Mouse (Mus musculus) cerebellum, adult 11 months (tissue): ENCODE measurements around the gene Usp46.

ENCODE experiments used
- DNase-seq: peaks from one replicate; pipeline ENCODE4 v3.0.0; 2022

The Usp46 gene

DNA sequence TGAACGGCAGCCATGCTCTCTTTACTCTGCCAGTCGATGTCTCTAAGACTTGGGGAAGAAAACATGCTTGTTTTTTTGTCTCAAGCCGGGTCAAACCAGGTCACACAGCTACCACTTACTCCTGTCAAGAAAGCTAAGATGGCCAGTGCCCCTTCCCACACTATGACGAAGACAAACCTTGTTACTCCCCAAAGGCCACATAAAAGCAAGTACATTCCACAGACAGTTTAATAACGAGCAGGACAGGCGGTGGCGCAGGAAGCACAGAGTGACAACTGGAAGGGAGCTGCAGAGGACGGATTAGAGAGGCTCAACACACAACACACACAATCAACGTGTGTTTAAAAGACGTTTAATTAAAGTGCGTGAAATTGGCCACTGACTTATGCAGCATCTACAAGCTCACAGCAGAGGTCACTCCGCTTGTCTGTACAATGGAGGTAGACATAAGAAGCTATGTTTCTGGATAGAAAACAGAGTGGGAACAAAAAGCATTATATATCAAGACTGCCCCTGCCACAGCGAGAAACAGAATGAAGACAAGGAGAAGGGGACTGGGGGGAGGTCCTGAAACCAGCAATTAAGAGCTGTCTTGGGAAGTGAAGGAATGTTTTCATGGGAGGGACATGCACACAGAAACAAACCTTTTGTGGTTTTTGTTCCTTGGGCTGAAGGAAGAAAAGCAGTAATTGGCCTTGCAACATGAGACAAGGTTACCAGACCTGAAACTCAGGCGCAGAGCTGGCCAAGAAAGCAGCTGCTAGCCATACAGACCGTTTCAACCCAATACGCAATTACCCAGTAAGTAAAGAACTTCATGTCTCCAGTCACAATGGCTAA, 117.2 kb downstream of the Usp46 start:
- DNase-seq, result no peak
